Mouse (Mus musculus): ENCODE measurements around the gene Tmf1.

Tmf1 gene

GRCm38 (mm10) chr6:97106777-97107176, 72.1 kb downstream of the Tmf1 start:
- peak; percentile 76 for DNase-seq (ENCODE audit: low read depth, low spot score)

GRCm38 (mm10) chr6:97106106-97106505, 72.8 kb downstream of the Tmf1 start:
- DNase-seq (ENCODE audit: low read depth, low spot score) = no peak

- no peak for DNase-seq (ENCODE audit: low read depth, low spot score)
Observed at GRCm38 (mm10) chr6:97104264-97104852, 74.6 kb downstream of the Tmf1 start.
